Mouse (Mus musculus) kidney, embryonic 14.5 days (tissue): Measurements from ENCODE around the gene Pacsin3. TPM values are rescaled to one million over a fixed set of nuclear protein-coding genes. Genes with fewer than 3 reads are reported as not detected.

ENCODE experiments used
- ATAC-seq: fragments of 200-750 bp; cut with Nextera tagmentation; 2 replicates; pipeline ENCODE4 v1.8.0; 2017; ENCODE audit warnings: moderate number of reproducible peaks, mild to moderate bottlenecking, moderate TSS enrichment, moderate library complexity; ENCODE audit not compliant: low FRiP score, low TSS enrichment
- H3K27ac ChIP-seq: fragments of 300-500 bp; sonication (generic); 2 replicates; pipeline ENCODE4 v1.5.1; 2014; ENCODE audit warnings: low read depth, mild to moderate bottlenecking, low read length, moderate library complexity, mixed read lengths
- H3K27me3 ChIP-seq: fragments of 300-500 bp; sonication (generic); 2 replicates; pipeline ENCODE4 v1.6.1; 2014; ENCODE audit warnings: mild to moderate bottlenecking, low read length; ENCODE audit not compliant: control insufficient read depth, insufficient read depth
- H3K36me3 ChIP-seq: fragments of 300-500 bp; sonication (generic); 2 replicates; pipeline ENCODE4 v1.6.1; 2014; ENCODE audit warnings: low read length, mixed read lengths; ENCODE audit not compliant: control insufficient read depth, insufficient read depth
- H3K4me1 ChIP-seq: fragments of 300-500 bp; sonication (generic); 2 replicates; pipeline ENCODE4 v1.6.1; 2014; ENCODE audit warnings: low read length, mixed read lengths; ENCODE audit not compliant: control insufficient read depth, insufficient read depth
- H3K4me2 ChIP-seq: fragments of 300-500 bp; sonication (generic); replicated peaks from 2 replicates; pipeline ENCODE4 v1.6.1; 2014; ENCODE audit warnings: low read depth, mild to moderate bottlenecking, low read length
- H3K4me3 ChIP-seq: fragments of 300-500 bp; sonication (generic); 2 replicates; pipeline ENCODE4 v1.5.1; 2014; ENCODE audit warnings: mild to moderate bottlenecking, low read length
- H3K9ac ChIP-seq: fragments of 300-500 bp; sonication (generic); 2 replicates; pipeline ENCODE4 v1.6.1; 2014; ENCODE audit warnings: low read depth, mild to moderate bottlenecking, low read length, moderate library complexity
- H3K9me3 ChIP-seq: fragments of 300-500 bp; sonication (generic); 2 replicates; pipeline ENCODE4 v1.6.1; 2016; ENCODE audit warnings: low read length; ENCODE audit not compliant: control insufficient read depth
- WGBS: fragments of 180-500 bp; shearing (Covaris S2); extraction: QIAGEN DNeasy Blood & Tissue Kit; methylation state at CpG from one replicate; pipeline ENCODE4 v1.1.7; 2014; 5-methylcytosine and 5-hydroxymethylcytosine counted together
- polyA plus RNA-seq: library from polyadenylated mRNA; unstranded; fragments of >200 nt; fragmentation: Nextera tagmentation; extraction: Ambion mirVana; gene quantifications from 2 replicates; pipeline ENCODE4 v1.2.1, GENCODE M21; 2014

The Pacsin3 gene
- 24.3 and 32.8 TPM in 2 replicates for polyA plus RNA-seq

- 1% methylated on average over 27 of the region's 27 CpGs for WGBS
These were observed at the start of gene Pacsin3 for GRCm38 (mm10) chr2:91255661-91256150. Gene Pacsin3 (plus strand): TSS chr2:91255954.

DNA sequence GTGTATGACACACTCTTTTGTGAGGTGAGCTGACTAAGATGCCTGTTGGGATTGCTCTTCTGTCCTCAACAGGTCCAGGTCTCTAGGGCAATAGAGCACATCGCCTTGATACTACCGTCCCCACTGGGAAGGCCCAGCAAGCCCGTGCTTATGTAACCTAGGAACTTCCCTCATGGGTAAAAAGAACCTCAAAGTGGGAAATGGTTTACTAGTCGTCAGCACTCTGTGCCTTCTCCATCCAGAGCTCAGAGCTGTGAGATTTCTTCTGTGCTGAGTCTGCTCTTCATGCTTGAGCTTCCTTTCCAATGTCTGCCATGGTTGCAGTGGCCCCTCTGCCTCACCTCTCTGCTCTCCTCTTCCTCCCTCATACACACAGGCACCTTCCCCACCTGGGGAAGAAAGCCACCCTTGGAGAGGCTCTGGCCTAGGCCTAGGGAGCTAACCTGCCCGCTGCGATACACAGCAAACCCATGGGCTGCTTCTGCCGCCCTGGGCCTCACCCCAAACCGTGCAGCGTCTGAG lies 49.4 kb upstream of the Pacsin3 start:
- H3K27ac ChIP-seq = no peak overlapping the region
- no peak overlapping the region for H3K4me3 ChIP-seq
- no peak overlapping the region for H3K9ac ChIP-seq
- peaks cover 55% of the 10 kb centered on the region for H3K36me3 ChIP-seq
- no peaks in the 10 kb centered on the region for H3K9me3 ChIP-seq
- H3K4me1 ChIP-seq = peaks cover 10% of the 10 kb centered on the region
- WGBS = 89% methylated on average over 9 of the region's 9 CpGs
- H3K4me2 ChIP-seq = no peak overlapping the region
- no peak for ATAC-seq
- no peaks in the 10 kb centered on the region for H3K27me3 ChIP-seq

More at GRCm38 (mm10) chr2:91255661-91256150, at the start of gene Pacsin3:
- ATAC-seq = peak; percentile 24; the same call in 1 of the 2 replicates
- H3K4me1 ChIP-seq = peaks cover 26% of the 10 kb centered on the region
- H3K9ac ChIP-seq = peak within 1 kb of the TSS; percentile 63
- H3K27me3 ChIP-seq = peaks cover 16% of the 10 kb centered on the region
- H3K27ac ChIP-seq = peak within 1 kb of the TSS; percentile 53; the same call in 1 of the 2 replicates
- H3K9me3 ChIP-seq = no peaks in the 10 kb centered on the region
- peak within 1 kb of the TSS; percentile 93 for H3K4me2 ChIP-seq
- H3K4me3 ChIP-seq = peak within 1 kb of the TSS; percentile 76
- peaks cover 4% of the 10 kb centered on the region; the same call in 1 of the 2 replicates for H3K36me3 ChIP-seq

DNA sequence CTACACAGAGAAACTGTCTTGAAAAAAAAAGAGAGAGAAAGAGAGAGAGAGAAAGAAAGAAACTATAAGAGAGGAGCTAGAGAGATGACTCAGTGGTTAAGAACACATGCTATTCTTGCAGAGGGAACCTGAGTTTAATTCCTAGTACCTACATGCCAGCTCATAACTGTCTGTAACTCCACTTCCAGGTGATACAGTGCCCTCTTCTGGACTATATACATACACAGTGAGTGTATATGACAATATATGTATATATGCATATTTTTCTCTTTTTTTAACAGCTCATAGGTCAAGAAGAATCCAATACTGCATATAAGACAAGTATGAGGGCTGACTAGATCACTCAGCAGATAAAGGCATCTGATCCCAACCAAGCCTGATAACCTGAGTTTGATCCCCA lies 42.4 kb upstream of the Pacsin3 start:
- Histone ChIP-seq H3K27me3 (no peaks in the 10 kb centered on the region), H3K27ac (no peak overlapping the region), H3K9me3 (no peaks in the 10 kb centered on the region), H3K9ac (no peak overlapping the region), H3K4me1 (no peaks in the 10 kb centered on the region), H3K4me3 (no peak overlapping the region), H3K36me3 (peaks cover 51% of the 10 kb centered on the region), H3K4me2 (no peak overlapping the region)
- ATAC-seq = no peak

- H3K4me3 ChIP-seq = no peak overlapping the region
- H3K9me3 ChIP-seq = no peaks in the 10 kb centered on the region
- no peak overlapping the region for H3K27ac ChIP-seq
- no peaks in the 10 kb centered on the region for H3K27me3 ChIP-seq
- ATAC-seq = no peak
- 65% methylated on average over 4 of the region's 4 CpGs for WGBS
- H3K4me1 ChIP-seq = no peaks in the 10 kb centered on the region
- H3K9ac ChIP-seq = no peak overlapping the region
- H3K36me3 ChIP-seq = peaks cover 17% of the 10 kb centered on the region
- no peak overlapping the region for H3K4me2 ChIP-seq
These were observed 38.7 kb upstream of the Pacsin3 start for GRCm38 (mm10) chr2:91217032-91217431.

DNA sequence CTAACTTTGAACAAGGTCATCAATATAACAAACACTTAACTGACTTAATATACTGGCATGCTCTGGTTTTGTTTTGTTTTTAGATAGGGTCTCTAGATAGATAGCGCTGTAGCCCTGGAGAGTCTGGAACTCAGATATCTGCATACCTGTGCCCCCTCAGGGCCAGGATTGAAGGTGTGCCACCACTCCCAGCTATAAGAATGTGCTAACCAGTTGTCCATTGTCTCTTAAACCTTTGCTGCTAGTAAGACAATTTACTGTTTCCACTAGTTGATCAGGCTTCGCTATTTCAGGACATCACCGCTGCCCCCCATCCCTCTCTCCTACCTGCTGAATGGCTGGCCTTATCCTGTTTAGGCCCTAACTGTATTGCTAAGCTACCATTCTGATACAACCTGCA lies 35.3 kb upstream of the Pacsin3 start:
- Histone ChIP-seq H3K4me1 (no peaks in the 10 kb centered on the region), H3K9ac (no peak overlapping the region), H3K36me3 (peaks cover 7% of the 10 kb centered on the region; the same call in 1 of the 2 replicates), H3K4me3 (no peak overlapping the region), H3K9me3 (no peaks in the 10 kb centered on the region), H3K27ac (no peak overlapping the region), H3K27me3 (no peaks in the 10 kb centered on the region), H3K4me2 (no peak overlapping the region)
- no peak for ATAC-seq
- 95% methylated on average over 3 of the region's 3 CpGs for WGBS

DNA sequence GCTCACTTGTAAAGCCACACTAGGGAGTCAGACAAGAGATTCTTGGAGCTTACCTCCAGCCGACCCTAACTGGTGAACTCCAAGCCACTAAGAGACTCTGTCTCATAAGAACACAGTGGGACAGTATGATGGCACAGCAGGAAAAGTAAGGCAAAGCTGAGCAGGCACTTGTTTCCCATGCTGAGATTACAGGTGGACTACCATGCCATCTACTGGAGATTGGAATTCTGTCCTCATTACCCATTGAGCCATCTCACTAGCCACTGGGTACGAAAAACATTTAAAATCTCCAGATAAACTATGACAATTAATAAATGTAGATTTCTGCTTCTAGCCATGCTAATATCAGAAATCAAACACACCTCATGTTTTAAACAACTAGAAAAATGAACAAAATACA lies 32.1 kb upstream of the Pacsin3 start:
- Histone ChIP-seq H3K9ac (no peak overlapping the region), H3K4me1 (no peaks in the 10 kb centered on the region), H3K9me3 (no peaks in the 10 kb centered on the region), H3K36me3 (no peaks in the 10 kb centered on the region), H3K4me2 (no peak overlapping the region), H3K27me3 (no peaks in the 10 kb centered on the region), H3K4me3 (no peak overlapping the region), H3K27ac (no peak overlapping the region)
- WGBS = 86% methylated on average over 2 of the region's 2 CpGs
- no peak for ATAC-seq

DNA sequence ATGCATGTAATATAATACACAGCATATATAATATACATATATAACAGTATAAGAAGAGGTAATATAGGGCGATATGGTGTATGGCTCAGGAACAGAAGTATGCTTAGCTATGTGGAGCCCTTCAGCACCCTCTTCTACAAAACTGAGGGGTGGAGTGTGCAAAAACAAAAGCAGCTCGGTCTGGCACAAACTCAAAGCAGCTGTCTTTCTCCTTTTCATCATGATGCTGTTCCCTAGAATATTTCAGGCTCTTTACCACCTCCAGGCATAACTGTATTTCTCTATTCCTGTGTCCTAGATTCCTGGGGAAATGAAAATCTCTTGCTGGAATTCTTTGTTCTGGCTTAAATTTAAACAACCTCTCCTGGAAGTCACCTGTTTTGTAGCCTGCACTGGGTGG lies 26.0 kb upstream of the Pacsin3 start:
- no peak overlapping the region for H3K27ac ChIP-seq
- no peak for ATAC-seq
- no peaks in the 10 kb centered on the region for H3K4me1 ChIP-seq
- H3K36me3 ChIP-seq = peaks cover 8% of the 10 kb centered on the region; the same call in 1 of the 2 replicates
- H3K4me3 ChIP-seq = no peak overlapping the region
- WGBS = 85% methylated on average over 2 of the region's 2 CpGs
- H3K4me2 ChIP-seq = no peak overlapping the region
- no peaks in the 10 kb centered on the region for H3K9me3 ChIP-seq
- H3K9ac ChIP-seq = no peak overlapping the region
- H3K27me3 ChIP-seq = no peaks in the 10 kb centered on the region

GRCm38 (mm10) chr2:91236601-91237510 lies 18.9 kb upstream of the Pacsin3 start, which contains the start of gene Ddb2:
Gene Ddb2 (minus strand): TSS chr2:91236982.
- Histone ChIP-seq H3K9ac (peak within 1 kb of the TSS; percentile 69), H3K4me1 (0 out of 2 replicates have a peak, but pooled peaks cover 2% of the 10 kb centered on the region), H3K36me3 (peaks cover 8% of the 10 kb centered on the region; the same call in 1 of the 2 replicates), H3K9me3 (no peaks in the 10 kb centered on the region), H3K27me3 (no peaks in the 10 kb centered on the region), H3K4me3 (peak within 1 kb of the TSS; percentile 71), H3K27ac (peak within 1 kb of the TSS; percentile 93), H3K4me2 (peak within 1 kb of the TSS; percentile 90)
- peak; percentile 98 for ATAC-seq
- under 1% methylated on average over 48 of the region's 48 CpGs for WGBS
